Mouse (Mus musculus): ENCODE results near the gene Rbl1. TPM values are rescaled to one million over a fixed set of nuclear protein-coding genes. Genes with fewer than 3 reads are reported as not detected.

Gene Rbl1
- polyA plus RNA-seq, 1 experiment from 2014 or later = 29.7 TPM

GRCm38 (mm10) chr2:157185022-157185660 is 19.2 kb downstream of the Rbl1 start:
- Histone ChIP-seq H3K9me3 (ENCODE audit: control insufficient read depth, low read length) (no peaks in the 10 kb centered on the region), H3K27ac (ENCODE audit: low read depth, low read length) (no peak overlapping the region), H3K9ac (ENCODE audit: low read depth, low read length) (no peak overlapping the region), H3K27me3 (ENCODE audit: control insufficient read depth, insufficient read depth, low read length) (no peaks in the 10 kb centered on the region), H3K4me3 (ENCODE audit: low read length) (no peak overlapping the region), H3K4me1 (ENCODE audit: control insufficient read depth, insufficient read depth, low read length) (no peaks in the 10 kb centered on the region), H3K36me3 (ENCODE audit: control insufficient read depth, insufficient read depth, low read length) (peaks cover 56% of the 10 kb centered on the region), H3K4me2 (replicated peaks; ENCODE audit: low read depth, low read length) (no peak overlapping the region)
- 94% methylated on average over 13 of the region's 13 CpGs for WGBS
- no peak for ATAC-seq (ENCODE audit: low FRiP score, low TSS enrichment)

DNA sequence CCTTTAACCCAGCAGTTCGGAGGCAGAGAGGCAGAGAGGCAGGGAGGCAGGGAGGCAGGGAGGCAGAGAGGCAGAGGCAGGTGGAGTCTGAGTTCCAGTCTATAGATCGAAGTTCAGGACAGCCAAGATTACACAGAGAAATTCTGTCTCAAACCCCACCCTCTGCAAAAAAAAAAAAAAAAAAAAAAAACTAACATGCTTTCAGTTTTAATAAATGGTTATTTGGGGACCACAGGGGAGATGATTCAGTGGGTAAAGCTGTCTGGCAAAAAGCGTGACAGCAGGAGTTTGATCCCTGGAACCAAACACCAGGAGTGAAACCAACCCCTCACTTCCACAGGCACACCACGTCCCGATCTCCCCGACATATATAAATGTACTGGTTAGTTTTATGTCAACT is 26.2 kb downstream of the Rbl1 start:
- no peaks in the 10 kb centered on the region for H3K4me1 ChIP-seq (ENCODE audit: control insufficient read depth, insufficient read depth, low read length)
- H3K36me3 ChIP-seq (ENCODE audit: control insufficient read depth, insufficient read depth, low read length) = peaks cover 48% of the 10 kb centered on the region
- H3K9me3 ChIP-seq (ENCODE audit: control insufficient read depth, low read length) = no peaks in the 10 kb centered on the region
- no peak overlapping the region for H3K27ac ChIP-seq (ENCODE audit: low read depth, low read length)
- H3K4me3 ChIP-seq (ENCODE audit: low read length) = no peak overlapping the region
- no peak overlapping the region for H3K9ac ChIP-seq (ENCODE audit: low read depth, low read length)
- no peak overlapping the region for H3K4me2 ChIP-seq (replicated peaks; ENCODE audit: low read depth, low read length)
- no peak for ATAC-seq (ENCODE audit: low FRiP score, low TSS enrichment)
- H3K27me3 ChIP-seq (ENCODE audit: control insufficient read depth, insufficient read depth, low read length) = no peaks in the 10 kb centered on the region
- WGBS = 69% methylated on average over 6 of the region's 6 CpGs

DNA sequence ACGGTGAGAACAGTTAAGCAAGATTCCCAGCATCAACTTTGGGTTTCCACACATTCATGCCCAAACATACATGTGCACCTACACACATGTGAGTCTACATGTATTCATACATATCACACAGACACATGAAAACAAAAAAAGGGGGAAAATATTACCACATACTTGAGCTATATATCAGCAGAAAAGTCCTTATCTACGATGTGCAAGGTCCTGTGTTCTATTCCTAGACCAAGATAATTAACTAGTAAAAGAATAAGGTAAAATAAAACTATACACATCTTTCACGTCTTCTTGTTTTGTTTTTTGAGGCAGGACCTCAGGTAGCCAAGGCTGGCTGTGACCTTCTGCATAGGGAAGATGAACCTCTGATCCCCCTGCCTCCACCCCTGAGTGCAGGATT is 28.1 kb downstream of the Rbl1 start:
- H3K9ac ChIP-seq (ENCODE audit: low read depth, low read length) = no peak overlapping the region

DNA sequence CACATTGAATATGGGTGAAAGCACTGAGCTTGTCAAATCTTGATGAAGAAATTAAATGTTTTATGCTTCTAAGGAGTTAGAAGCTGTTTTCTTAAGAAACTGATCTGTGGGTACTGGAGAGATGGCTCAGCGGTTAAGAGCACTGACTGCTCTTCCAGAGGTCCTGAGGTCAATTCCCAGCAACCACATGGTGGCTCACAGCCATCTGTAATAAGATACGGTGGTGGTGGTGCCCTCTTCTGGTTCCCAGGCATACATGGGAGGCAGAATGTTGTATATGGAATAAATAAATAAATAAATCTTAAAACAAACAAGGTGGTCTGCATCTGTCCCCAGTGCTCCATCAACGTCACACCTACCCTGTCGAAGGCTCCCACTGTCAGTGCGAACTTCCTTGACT is 29.9 kb downstream of the Rbl1 start:
- Histone ChIP-seq H3K36me3 (ENCODE audit: control insufficient read depth, insufficient read depth, low read length) (peaks cover 52% of the 10 kb centered on the region), H3K27ac (ENCODE audit: low read depth, low read length) (no peak overlapping the region), H3K9me3 (ENCODE audit: control insufficient read depth, low read length) (no peaks in the 10 kb centered on the region), H3K4me2 (replicated peaks; ENCODE audit: low read depth, low read length) (no peak overlapping the region), H3K4me3 (ENCODE audit: low read length) (no peak overlapping the region), H3K9ac (ENCODE audit: low read depth, low read length) (no peak overlapping the region), H3K27me3 (ENCODE audit: control insufficient read depth, insufficient read depth, low read length) (no peaks in the 10 kb centered on the region), H3K4me1 (ENCODE audit: control insufficient read depth, insufficient read depth, low read length) (no peaks in the 10 kb centered on the region)
- ATAC-seq (ENCODE audit: low FRiP score, low TSS enrichment) = no peak
- 65% methylated on average over 5 of the region's 5 CpGs for WGBS

More for the DNA sequence above, 28.1 kb downstream of the Rbl1 start:
- whole genome bisulfite sequencing = 96% methylated on average over 3 of the region's 3 CpGs
- Histone ChIP-seq H3K4me1 (ENCODE audit: control insufficient read depth, insufficient read depth, low read length) (no peaks in the 10 kb centered on the region), H3K4me2 (replicated peaks; ENCODE audit: low read depth, low read length) (no peak overlapping the region), H3K27ac (ENCODE audit: low read depth, low read length) (no peak overlapping the region), H3K27me3 (ENCODE audit: control insufficient read depth, insufficient read depth, low read length) (no peaks in the 10 kb centered on the region), H3K9me3 (ENCODE audit: control insufficient read depth, low read length) (no peaks in the 10 kb centered on the region), H3K36me3 (ENCODE audit: control insufficient read depth, insufficient read depth, low read length) (peaks cover 48% of the 10 kb centered on the region), H3K4me3 (ENCODE audit: low read length) (no peak overlapping the region)
- ATAC-seq (ENCODE audit: low FRiP score, low TSS enrichment) = no peak

- WGBS = 93% methylated on average over 6 of the region's 6 CpGs
- Histone ChIP-seq H3K27ac (ENCODE audit: low read depth, low read length) (no peak overlapping the region), H3K4me3 (ENCODE audit: low read length) (no peak overlapping the region), H3K27me3 (ENCODE audit: control insufficient read depth, insufficient read depth, low read length) (no peaks in the 10 kb centered on the region), H3K9ac (ENCODE audit: low read depth, low read length) (no peak overlapping the region), H3K36me3 (ENCODE audit: control insufficient read depth, insufficient read depth, low read length) (peaks cover 58% of the 10 kb centered on the region), H3K4me2 (replicated peaks; ENCODE audit: low read depth, low read length) (no peak overlapping the region), H3K9me3 (ENCODE audit: control insufficient read depth, low read length) (no peaks in the 10 kb centered on the region), H3K4me1 (ENCODE audit: control insufficient read depth, insufficient read depth, low read length) (no peaks in the 10 kb centered on the region)
- ATAC-seq (ENCODE audit: low FRiP score, low TSS enrichment) = no peak
Measured at GRCm38 (mm10) chr2:157173555-157173954, 30.8 kb downstream of the Rbl1 start.

- Histone ChIP-seq H3K9ac (ENCODE audit: low read depth, low read length) (no peak overlapping the region), H3K9me3 (ENCODE audit: control insufficient read depth, low read length) (no peaks in the 10 kb centered on the region), H3K27ac (ENCODE audit: low read depth, low read length) (no peak overlapping the region), H3K4me3 (ENCODE audit: low read length) (no peak overlapping the region), H3K27me3 (ENCODE audit: control insufficient read depth, insufficient read depth, low read length) (no peaks in the 10 kb centered on the region), H3K4me1 (ENCODE audit: control insufficient read depth, insufficient read depth, low read length) (no peaks in the 10 kb centered on the region), H3K36me3 (ENCODE audit: control insufficient read depth, insufficient read depth, low read length) (peaks cover 61% of the 10 kb centered on the region), H3K4me2 (replicated peaks; ENCODE audit: low read depth, low read length) (no peak overlapping the region)
- 89% methylated on average over 6 of the region's 6 CpGs for WGBS
- no peak for ATAC-seq (ENCODE audit: low FRiP score, low TSS enrichment)
Measured at GRCm38 (mm10) chr2:157172984-157173383, 31.4 kb downstream of the Rbl1 start.

- Histone ChIP-seq H3K4me3 (ENCODE audit: low read length) (no peak overlapping the region), H3K9me3 (ENCODE audit: control insufficient read depth, low read length) (no peaks in the 10 kb centered on the region), H3K27me3 (ENCODE audit: control insufficient read depth, insufficient read depth, low read length) (no peaks in the 10 kb centered on the region), H3K4me2 (replicated peaks; ENCODE audit: low read depth, low read length) (no peak overlapping the region), H3K9ac (ENCODE audit: low read depth, low read length) (no peak overlapping the region), H3K36me3 (ENCODE audit: control insufficient read depth, insufficient read depth, low read length) (peaks cover 62% of the 10 kb centered on the region), H3K27ac (ENCODE audit: low read depth, low read length) (no peak overlapping the region), H3K4me1 (ENCODE audit: control insufficient read depth, insufficient read depth, low read length) (no peaks in the 10 kb centered on the region)
- 62% methylated on average over 6 of the region's 6 CpGs for WGBS
- no peak for ATAC-seq (ENCODE audit: low FRiP score, low TSS enrichment)
Measured at GRCm38 (mm10) chr2:157170626-157171025, 33.7 kb downstream of the Rbl1 start.

- peak; percentile 71; the same call in 1 of the 2 replicates for ATAC-seq (ENCODE audit: low FRiP score, low TSS enrichment)
- no peak overlapping the region for H3K4me3 ChIP-seq (ENCODE audit: low read length)
- WGBS = 37% methylated on average over 5 of the region's 5 CpGs
- H3K9me3 ChIP-seq (ENCODE audit: control insufficient read depth, low read length) = no peaks in the 10 kb centered on the region
- no peak overlapping the region for H3K4me2 ChIP-seq (replicated peaks; ENCODE audit: low read depth, low read length)
- H3K9ac ChIP-seq (ENCODE audit: low read depth, low read length) = no peak overlapping the region
- H3K27me3 ChIP-seq (ENCODE audit: control insufficient read depth, insufficient read depth, low read length) = no peaks in the 10 kb centered on the region
- peaks cover 60% of the 10 kb centered on the region for H3K36me3 ChIP-seq (ENCODE audit: control insufficient read depth, insufficient read depth, low read length)
- H3K4me1 ChIP-seq (ENCODE audit: control insufficient read depth, insufficient read depth, low read length) = no peaks in the 10 kb centered on the region
- no peak overlapping the region for H3K27ac ChIP-seq (ENCODE audit: low read depth, low read length)
Measured at GRCm38 (mm10) chr2:157170166-157170565, 34.2 kb downstream of the Rbl1 start.

DNA sequence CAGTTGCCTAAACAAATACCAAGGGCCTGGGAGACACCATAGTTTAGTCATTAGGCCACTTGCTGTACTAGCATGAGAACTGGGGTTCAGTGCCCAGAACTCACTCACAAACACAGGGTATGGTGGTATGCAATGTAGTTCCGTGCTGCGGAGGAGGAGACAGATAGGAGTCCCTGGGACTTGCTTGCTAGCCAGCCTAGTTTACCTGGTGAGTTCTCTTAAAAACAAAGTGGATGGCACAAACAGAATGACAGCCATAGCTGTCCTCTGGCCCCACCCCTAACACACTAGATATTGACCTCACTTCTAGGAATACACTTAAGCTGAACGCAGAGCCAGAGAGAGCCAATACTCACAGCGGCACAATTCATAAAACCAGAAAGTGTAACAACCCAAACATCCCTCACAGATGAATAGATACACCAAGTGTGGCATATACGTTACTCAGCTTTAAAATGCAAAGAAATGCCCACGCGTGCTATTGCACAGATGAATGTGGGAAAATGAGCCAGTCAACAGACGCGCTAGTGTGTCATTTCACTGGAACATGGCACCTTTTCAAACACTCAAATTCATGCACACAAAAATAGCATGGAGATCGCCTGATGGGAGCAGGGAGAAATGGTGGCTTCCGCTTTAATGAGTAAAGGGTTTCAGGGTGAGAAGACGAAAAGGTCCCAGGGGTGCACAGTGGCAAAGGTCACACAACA is 37.8 kb downstream of the Rbl1 start:
- Histone ChIP-seq H3K9ac (ENCODE audit: low read depth, low read length) (no peak overlapping the region), H3K4me2 (replicated peaks; ENCODE audit: low read depth, low read length) (no peak overlapping the region), H3K27ac (ENCODE audit: low read depth, low read length) (no peak overlapping the region), H3K9me3 (ENCODE audit: control insufficient read depth, low read length) (no peaks in the 10 kb centered on the region), H3K27me3 (ENCODE audit: control insufficient read depth, insufficient read depth, low read length) (no peaks in the 10 kb centered on the region), H3K4me3 (ENCODE audit: low read length) (no peak overlapping the region), H3K4me1 (ENCODE audit: control insufficient read depth, insufficient read depth, low read length) (no peaks in the 10 kb centered on the region), H3K36me3 (ENCODE audit: control insufficient read depth, insufficient read depth, low read length) (peaks cover 56% of the 10 kb centered on the region)
- no peak for ATAC-seq (ENCODE audit: low FRiP score, low TSS enrichment)
- 97% methylated on average over 12 of the region's 12 CpGs for WGBS
